Mouse (Mus musculus): Measurements from ENCODE around the gene Mmrn2. TPM values are rescaled to one million over a fixed set of nuclear protein-coding genes. Genes with fewer than 3 reads are reported as not detected.

The Mmrn2 gene
- total and polyA plus RNA-seq, 2 experiments: 3.4 to 9.2 TPM

- WGBS: 73% methylated on average over 1 of the region's 1 CpGs
- H3K27ac ChIP-seq (replicated peaks; ENCODE audit: insufficient read depth, low read depth, low read length): no peak overlapping the region
- peaks cover 4% of the 10 kb centered on the region; the same call in 1 of the 2 replicates for H3K4me1 ChIP-seq (ENCODE audit: control insufficient read depth, insufficient read depth, low read length)
- H3K79me2 ChIP-seq (ENCODE audit: control insufficient read depth, insufficient read depth, low read length): no peaks in the 10 kb centered on the region
- no peak for DNase-seq (ENCODE audit: extremely low read depth, low read depth, low spot score)
- no peak for TF ChIP-seq POLR2A (IDR thresholded peaks at IDR 0.05; ENCODE audit: extremely low read depth, insufficient read depth, low read length)
- TF ChIP-seq CTCF (IDR thresholded peaks at IDR 0.05; ENCODE audit: low read depth, low read length): no peak
- H3K4me3 ChIP-seq (ENCODE audit: insufficient read depth, low read depth, low read length): no peak overlapping the region
- H3K27me3 ChIP-seq (ENCODE audit: control insufficient read depth, insufficient read depth, low read length): no peaks in the 10 kb centered on the region
- no peak overlapping the region for H3K9ac ChIP-seq (ENCODE audit: low read depth, low read length)
- peaks cover 86% of the 10 kb centered on the region for H3K36me3 ChIP-seq (ENCODE audit: control insufficient read depth, insufficient read depth, low read length)
These were observed 35.8 kb upstream of the Mmrn2 start for GRCm38 (mm10) chr14:34339446-34339845.

- Histone ChIP-seq H3K27me3 (ENCODE audit: control insufficient read depth, insufficient read depth, low read length) (no peaks in the 10 kb centered on the region), H3K4me3 (ENCODE audit: insufficient read depth, low read depth, low read length) (no peak overlapping the region), H3K27ac (replicated peaks; ENCODE audit: insufficient read depth, low read depth, low read length) (no peak overlapping the region), H3K79me2 (ENCODE audit: control insufficient read depth, insufficient read depth, low read length) (no peaks in the 10 kb centered on the region), H3K36me3 (ENCODE audit: control insufficient read depth, insufficient read depth, low read length) (peaks cover 63% of the 10 kb centered on the region), H3K4me1 (ENCODE audit: control insufficient read depth, insufficient read depth, low read length) (peaks cover 10% of the 10 kb centered on the region), H3K9ac (ENCODE audit: low read depth, low read length) (no peak overlapping the region)
- DNase-seq (ENCODE audit: extremely low read depth, low read depth, low spot score): no peak
- WGBS: 60% methylated on average over 4 of the region's 4 CpGs
- TF ChIP-seq POLR2A (IDR thresholded peaks at IDR 0.05; ENCODE audit: extremely low read depth, insufficient read depth, low read length) (no peak), CTCF (IDR thresholded peaks at IDR 0.05; ENCODE audit: low read depth, low read length) (no peak)
These were observed 33.3 kb upstream of the Mmrn2 start for GRCm38 (mm10) chr14:34341993-34342392.

- H3K79me2 ChIP-seq (ENCODE audit: control insufficient read depth, insufficient read depth, low read length): no peaks in the 10 kb centered on the region
- no peaks in the 10 kb centered on the region for H3K27me3 ChIP-seq (ENCODE audit: control insufficient read depth, insufficient read depth, low read length)
- DNase-seq (ENCODE audit: extremely low read depth, low read depth, low spot score): no peak
- H3K9ac ChIP-seq (ENCODE audit: low read depth, low read length): no peak overlapping the region
- peaks cover 54% of the 10 kb centered on the region for H3K36me3 ChIP-seq (ENCODE audit: control insufficient read depth, insufficient read depth, low read length)
- 58% methylated on average over 4 of the region's 4 CpGs for WGBS
- H3K27ac ChIP-seq (replicated peaks; ENCODE audit: insufficient read depth, low read depth, low read length): no peak overlapping the region
- H3K4me3 ChIP-seq (ENCODE audit: insufficient read depth, low read depth, low read length): no peak overlapping the region
- TF ChIP-seq POLR2A (IDR thresholded peaks at IDR 0.05; ENCODE audit: extremely low read depth, insufficient read depth, low read length): no peak
- TF ChIP-seq CTCF (IDR thresholded peaks at IDR 0.05; ENCODE audit: low read depth, low read length): no peak
- peaks cover 21% of the 10 kb centered on the region for H3K4me1 ChIP-seq (ENCODE audit: control insufficient read depth, insufficient read depth, low read length)
These were observed 32.2 kb upstream of the Mmrn2 start for GRCm38 (mm10) chr14:34343078-34343477.

GRCm38 (mm10) chr14:34344361-34344760 lies 30.9 kb upstream of the Mmrn2 start:
- TF ChIP-seq POLR2A (IDR thresholded peaks at IDR 0.05; ENCODE audit: extremely low read depth, insufficient read depth, low read length): no peak
- no peak for TF ChIP-seq CTCF (IDR thresholded peaks at IDR 0.05; ENCODE audit: low read depth, low read length)

GRCm38 (mm10) chr14:34345771-34346566 lies 29.3 kb upstream of the Mmrn2 start:
- Histone ChIP-seq H3K36me3 (ENCODE audit: control insufficient read depth, insufficient read depth, low read length) (peaks cover 31% of the 10 kb centered on the region), H3K27ac (replicated peaks; ENCODE audit: insufficient read depth, low read depth, low read length) (peak overlapping the region; percentile 56), H3K4me1 (ENCODE audit: control insufficient read depth, insufficient read depth, low read length) (peaks cover 34% of the 10 kb centered on the region), H3K27me3 (ENCODE audit: control insufficient read depth, insufficient read depth, low read length) (no peaks in the 10 kb centered on the region), H3K4me3 (ENCODE audit: insufficient read depth, low read depth, low read length) (no peak overlapping the region), H3K9ac (ENCODE audit: low read depth, low read length) (peak overlapping the region; percentile 20; the same call in 1 of the 2 replicates), H3K79me2 (ENCODE audit: control insufficient read depth, insufficient read depth, low read length) (no peaks in the 10 kb centered on the region)
- peak; percentile 51 for TF ChIP-seq CTCF (IDR thresholded peaks at IDR 0.05; ENCODE audit: low read depth, low read length)
- TF ChIP-seq POLR2A (IDR thresholded peaks at IDR 0.05; ENCODE audit: extremely low read depth, insufficient read depth, low read length): no peak
- WGBS: 30% methylated on average over 12 of the region's 12 CpGs
- peak; percentile 84 for DNase-seq (ENCODE audit: extremely low read depth, low read depth, low spot score)

More at GRCm38 (mm10) chr14:34344361-34344760, 30.9 kb upstream of the Mmrn2 start:
- H3K79me2 ChIP-seq (ENCODE audit: control insufficient read depth, insufficient read depth, low read length): no peaks in the 10 kb centered on the region
- no peak overlapping the region for H3K4me3 ChIP-seq (ENCODE audit: insufficient read depth, low read depth, low read length)
- peaks cover 26% of the 10 kb centered on the region for H3K4me1 ChIP-seq (ENCODE audit: control insufficient read depth, insufficient read depth, low read length)
- peaks cover 44% of the 10 kb centered on the region for H3K36me3 ChIP-seq (ENCODE audit: control insufficient read depth, insufficient read depth, low read length)
- DNase-seq (ENCODE audit: extremely low read depth, low read depth, low spot score): no peak
- no peaks in the 10 kb centered on the region for H3K27me3 ChIP-seq (ENCODE audit: control insufficient read depth, insufficient read depth, low read length)
- no peak overlapping the region for H3K9ac ChIP-seq (ENCODE audit: low read depth, low read length)
- 55% methylated on average over 5 of the region's 5 CpGs for WGBS
- H3K27ac ChIP-seq (replicated peaks; ENCODE audit: insufficient read depth, low read depth, low read length): 0 out of 2 replicates have a peak overlapping the region, but pooled peaks have one; percentile 3

- Histone ChIP-seq H3K27me3 (ENCODE audit: control insufficient read depth, insufficient read depth, low read length) (no peaks in the 10 kb centered on the region), H3K4me3 (ENCODE audit: insufficient read depth, low read depth, low read length) (no peak overlapping the region), H3K9ac (ENCODE audit: low read depth, low read length) (0 out of 2 replicates have a peak overlapping the region, but pooled peaks have one; percentile 4), H3K36me3 (ENCODE audit: control insufficient read depth, insufficient read depth, low read length) (peaks cover 21% of the 10 kb centered on the region), H3K4me1 (ENCODE audit: control insufficient read depth, insufficient read depth, low read length) (peaks cover 37% of the 10 kb centered on the region), H3K27ac (replicated peaks; ENCODE audit: insufficient read depth, low read depth, low read length) (peak overlapping the region; percentile 89), H3K79me2 (ENCODE audit: control insufficient read depth, insufficient read depth, low read length) (no peaks in the 10 kb centered on the region)
- 65% methylated on average over 5 of the region's 5 CpGs for WGBS
- peak; percentile 61 for DNase-seq (ENCODE audit: extremely low read depth, low read depth, low spot score)
- TF ChIP-seq CTCF (IDR thresholded peaks at IDR 0.05; ENCODE audit: low read depth, low read length): no peak
- no peak for TF ChIP-seq POLR2A (IDR thresholded peaks at IDR 0.05; ENCODE audit: extremely low read depth, insufficient read depth, low read length)
These were observed 28.2 kb upstream of the Mmrn2 start for GRCm38 (mm10) chr14:34347084-34347483.

Measured in liver, adult 2 months (tissue).